Mouse (Mus musculus): ENCODE data around the gene Ngef.

- TF ChIP-seq POLR2A (IDR thresholded peaks at IDR 0.05; ENCODE audit: insufficient read depth, low read length) (no peak), EP300 (IDR thresholded peaks at IDR 0.05; ENCODE audit: insufficient read depth, low read depth, low read length) (no peak), CTCF (IDR thresholded peaks at IDR 0.05; ENCODE audit: low read depth, low read length) (no peak)
These were observed 29.7 kb upstream of the Ngef start for GRCm38 (mm10) chr1:87603389-87603788.
